Mouse (Mus musculus): ENCODE results near the gene Olfr1242.

GRCm38 (mm10) chr2:89531387-89531786, 33.3 kb upstream of the Olfr1242 start, which contains the start of gene Olfr1243:
- TF ChIP-seq CTCF (IDR thresholded peaks at IDR 0.05; ENCODE audit: low read depth, low read length), result no peak
- no peak for TF ChIP-seq POLR2A (IDR thresholded peaks at IDR 0.05; ENCODE audit: extremely low read depth, insufficient read depth, low read length)

Data from liver, adult 2 months (tissue).